Mouse (Mus musculus) embryonic facial prominence, embryonic 11.5 days (tissue): ENCODE measurements at regions not wholly inside any gene's neighbourhood (a gene's known extent, or its start where the extent isn't known, plus 50 kb on each side); places are given as distances from the start of the nearest gene placed in this dataset.

Source experiments
- ATAC-seq: fragments of 200-750 bp; cut with Nextera tagmentation; replicated peaks from 2 replicates; pipeline ENCODE4 v1.8.0; 2017; ENCODE audit warnings: low read depth; ENCODE audit not compliant: insufficient number of reproducible peaks, low FRiP score, low TSS enrichment
- DNase-seq: peaks from one replicate; pipeline ENCODE4 v3.0.0-alpha.2; 2015; ENCODE audit warnings: low spot score
- H3K27ac ChIP-seq: fragments of 300-500 bp; sonication (generic); replicated peaks from 2 replicates; pipeline ENCODE4 v1.5.1; 2014; ENCODE audit warnings: mild to moderate bottlenecking, low read depth, low read length, control low read depth
- H3K27me3 ChIP-seq: fragments of 300-500 bp; sonication (generic); 2 replicates; pipeline ENCODE4 v1.6.1; 2014; ENCODE audit warnings: mild to moderate bottlenecking, low read length, moderate library complexity, mixed read lengths; ENCODE audit not compliant: control insufficient read depth, insufficient read depth
- H3K36me3 ChIP-seq: fragments of 300-500 bp; sonication (generic); replicated peaks from 2 replicates; pipeline ENCODE4 v1.6.1; 2014; ENCODE audit warnings: low read depth, mild to moderate bottlenecking, low read length, moderate library complexity, mixed read lengths; ENCODE audit not compliant: control insufficient read depth, insufficient read depth
- H3K4me1 ChIP-seq: fragments of 300-500 bp; sonication (generic); 2 replicates; pipeline ENCODE4 v1.6.1; 2014; ENCODE audit warnings: low read length, mixed read lengths; ENCODE audit not compliant: control insufficient read depth, insufficient read depth
- H3K4me2 ChIP-seq: fragments of 300-500 bp; sonication (generic); 2 replicates; pipeline ENCODE4 v1.6.1; 2014; ENCODE audit warnings: low read depth, mild to moderate bottlenecking, control low read depth, low read length, moderate library complexity
- H3K4me3 ChIP-seq: fragments of 300-500 bp; sonication (generic); 2 replicates; pipeline ENCODE4 v1.5.1; 2014; ENCODE audit warnings: low read depth, low read length, control low read depth
- H3K9ac ChIP-seq: fragments of 300-500 bp; sonication (generic); replicated peaks from 2 replicates; pipeline ENCODE4 v1.6.1; 2014; ENCODE audit warnings: mild to moderate bottlenecking, control low read depth, low read length
- H3K9me3 ChIP-seq: fragments of 300-500 bp; sonication (generic); replicated peaks from 2 replicates; pipeline ENCODE4 v1.6.1; 2016; ENCODE audit warnings: mild to moderate bottlenecking, low read length, inconsistent platforms, mixed read lengths; ENCODE audit not compliant: control insufficient read depth
- WGBS: fragments of 180-500 bp; shearing (Covaris S2); extraction: QIAGEN DNeasy Blood & Tissue Kit; methylation state at CpG from one replicate; pipeline ENCODE4 v1.1.7; 2014; 5-methylcytosine and 5-hydroxymethylcytosine counted together

DNA sequence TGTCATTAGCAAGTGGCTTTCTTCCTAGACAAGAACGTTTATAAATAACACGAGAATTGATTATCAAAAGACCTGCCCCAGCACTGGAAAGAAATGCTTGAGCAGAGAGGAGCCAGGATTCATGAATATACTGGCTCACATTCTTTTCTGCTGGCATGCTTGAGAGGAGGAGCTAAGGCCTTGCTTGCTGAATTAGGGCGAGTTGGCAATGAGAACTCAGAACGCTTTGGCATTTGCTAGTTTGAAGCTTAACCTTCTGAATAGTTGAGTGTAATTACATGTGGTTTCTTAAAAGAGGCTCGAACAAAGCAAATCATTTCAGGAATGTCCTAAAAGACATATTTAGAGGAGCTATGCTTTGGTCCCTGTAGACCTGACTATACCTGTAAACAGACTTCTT lies 91.5 kb downstream of the Gm10260 start:
- ATAC-seq (no peak), DNase-seq (peak; percentile 40)
- no peak overlapping the region for H3K27ac ChIP-seq
- no peaks in the 10 kb centered on the region for H3K36me3 ChIP-seq
- 53% methylated on average over 5 of the region's 5 CpGs for WGBS
- H3K4me2 ChIP-seq, result no peak overlapping the region
- H3K9ac ChIP-seq, result no peak overlapping the region
- no peaks in the 10 kb centered on the region for H3K27me3 ChIP-seq
- H3K4me1 ChIP-seq, result no peaks in the 10 kb centered on the region
- H3K4me3 ChIP-seq, result no peak overlapping the region
- no peaks in the 10 kb centered on the region for H3K9me3 ChIP-seq

DNA sequence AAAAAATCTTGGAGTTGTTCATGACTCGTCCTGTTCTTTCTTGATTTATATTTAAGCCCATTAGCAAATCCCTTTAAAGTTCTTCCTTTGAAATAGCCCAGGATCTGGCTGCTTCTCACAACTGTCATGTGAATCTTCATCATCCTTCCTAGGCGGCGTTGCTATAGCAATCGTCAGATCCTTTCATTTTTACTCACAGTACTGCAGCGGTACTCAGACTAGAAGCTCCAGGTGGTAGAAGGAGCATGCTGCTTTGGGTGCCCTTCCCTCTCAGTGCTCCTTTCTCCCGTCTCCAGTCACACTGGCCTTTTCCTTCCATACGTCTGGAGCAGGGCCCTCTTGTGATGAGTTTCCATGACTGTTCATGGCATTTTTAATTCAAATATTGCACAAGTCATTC lies 93.1 kb downstream of the Gm10260 start:
- WGBS, result 89% methylated on average over 7 of the region's 7 CpGs
- no peaks in the 10 kb centered on the region for H3K36me3 ChIP-seq
- no peaks in the 10 kb centered on the region for H3K4me1 ChIP-seq

DNA sequence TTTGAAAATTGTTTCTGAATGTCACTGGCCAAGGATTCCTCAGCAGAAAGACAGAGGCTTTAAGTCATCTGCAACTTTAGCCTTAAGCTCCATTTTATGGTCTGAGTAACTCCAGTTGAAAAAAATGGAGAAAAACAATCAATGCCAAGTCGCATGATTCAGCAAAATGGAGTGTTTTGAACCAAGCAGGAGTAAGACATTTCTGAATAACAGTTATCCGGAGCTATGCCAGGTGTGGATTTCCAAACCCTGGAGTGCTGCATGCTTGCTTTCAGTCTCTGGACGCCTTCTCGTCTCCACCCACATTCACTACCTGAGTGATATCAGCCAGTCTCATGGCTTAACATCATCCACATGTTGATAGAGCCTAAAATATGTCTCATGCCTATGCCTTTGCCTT lies 93.7 kb downstream of the Gm10260 start:
- ATAC-seq, result no peak

More for the DNA sequence above, 93.1 kb downstream of the Gm10260 start:
- no peak overlapping the region for H3K4me3 ChIP-seq
- H3K4me2 ChIP-seq, result no peak overlapping the region
- no peak overlapping the region for H3K27ac ChIP-seq
- ATAC-seq (no peak), DNase-seq (no peak)
- no peaks in the 10 kb centered on the region for H3K27me3 ChIP-seq
- no peak overlapping the region for H3K9ac ChIP-seq
- no peaks in the 10 kb centered on the region for H3K9me3 ChIP-seq

DNA sequence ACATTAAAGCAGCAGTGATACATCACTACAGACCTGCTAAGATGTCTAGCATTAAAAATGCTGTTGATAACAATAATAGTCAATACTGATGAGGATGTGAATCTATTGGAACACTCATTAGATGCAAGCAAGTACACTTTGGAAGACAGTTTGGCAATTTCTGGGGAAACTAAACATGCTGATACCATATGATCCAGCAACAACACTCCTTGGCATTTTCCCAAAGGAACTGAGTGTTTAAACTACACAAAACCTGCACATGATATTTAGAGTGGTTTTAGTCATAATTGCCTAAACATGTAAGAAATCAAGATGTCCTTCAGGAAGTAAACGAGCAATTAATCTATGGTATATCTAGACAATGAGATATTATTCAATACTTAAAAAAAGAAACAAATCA lies 95.2 kb downstream of the Gm10260 start:
- Histone ChIP-seq H3K9ac (no peak overlapping the region), H3K4me3 (no peak overlapping the region), H3K36me3 (no peaks in the 10 kb centered on the region), H3K27me3 (no peaks in the 10 kb centered on the region), H3K4me2 (no peak overlapping the region), H3K9me3 (no peaks in the 10 kb centered on the region), H3K27ac (no peak overlapping the region), H3K4me1 (no peaks in the 10 kb centered on the region)
- no peak for DNase-seq
- no peak for ATAC-seq
- WGBS, result 89% methylated on average over 1 of the region's 1 CpGs

More for the DNA sequence above, 93.7 kb downstream of the Gm10260 start:
- H3K4me1 ChIP-seq, result no peaks in the 10 kb centered on the region
- H3K27me3 ChIP-seq, result no peaks in the 10 kb centered on the region
- H3K27ac ChIP-seq, result no peak overlapping the region
- H3K36me3 ChIP-seq, result no peaks in the 10 kb centered on the region
- no peak overlapping the region for H3K4me2 ChIP-seq
- WGBS, result 79% methylated on average over 4 of the region's 4 CpGs
- H3K9me3 ChIP-seq, result no peaks in the 10 kb centered on the region
- no peak overlapping the region for H3K9ac ChIP-seq
- no peak for DNase-seq
- no peak overlapping the region for H3K4me3 ChIP-seq

DNA sequence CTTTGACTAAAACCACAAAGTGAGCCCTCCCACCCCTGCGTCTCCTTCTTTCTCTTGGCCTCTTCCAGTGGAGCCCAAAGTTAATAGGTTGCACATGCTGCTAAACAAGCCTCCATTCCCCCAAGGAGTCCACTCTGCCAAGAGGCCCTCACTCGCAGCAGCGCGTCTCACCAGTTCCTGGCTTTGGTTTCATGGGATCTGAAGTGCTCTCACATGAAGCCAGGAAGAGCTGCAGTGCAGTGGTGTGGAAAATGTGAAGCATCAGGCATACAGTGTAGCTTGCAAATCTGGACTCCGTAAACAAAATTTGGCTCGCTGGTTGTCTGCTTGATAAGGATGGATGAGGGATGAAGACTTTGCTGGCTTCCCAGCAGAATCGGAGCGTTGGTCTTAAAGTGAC lies 97.7 kb downstream of the Gm10260 start:
- H3K4me1 ChIP-seq, result no peaks in the 10 kb centered on the region
- H3K27ac ChIP-seq, result 0 out of 2 replicates have a peak overlapping the region, but pooled peaks have one; percentile 32
- peak; percentile 73 for DNase-seq
- H3K36me3 ChIP-seq, result no peaks in the 10 kb centered on the region
- H3K27me3 ChIP-seq, result no peaks in the 10 kb centered on the region
- ATAC-seq, result 0 out of 2 replicates have a peak, but pooled peaks have one; percentile 48
- no peaks in the 10 kb centered on the region for H3K9me3 ChIP-seq
- H3K4me3 ChIP-seq, result no peak overlapping the region
- WGBS, result 43% methylated on average over 8 of the region's 8 CpGs
- no peak overlapping the region; the same call in 1 of the 2 replicates for H3K9ac ChIP-seq
- H3K4me2 ChIP-seq, result no peak overlapping the region

DNA sequence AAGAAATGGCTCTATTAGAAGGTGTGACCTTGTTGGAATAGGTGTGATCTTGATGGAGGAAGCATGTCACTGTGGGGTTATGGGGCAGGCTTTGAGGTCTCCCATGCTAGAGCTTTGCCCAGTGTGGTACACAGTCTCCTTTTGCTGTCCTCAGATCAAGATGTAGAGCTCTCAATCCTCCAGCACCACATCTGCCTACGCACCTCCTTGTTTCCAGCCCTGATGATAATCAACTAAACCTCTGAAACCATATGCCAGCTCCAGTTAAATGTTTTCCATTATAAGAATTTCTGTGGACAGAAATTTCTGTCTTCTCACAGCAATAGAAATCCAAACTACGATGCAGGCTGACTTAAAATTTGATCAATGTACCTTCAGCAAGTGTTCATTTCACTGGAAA lies 103.8 kb downstream of the Gm10260 start:
- Histone ChIP-seq H3K4me3 (no peak overlapping the region), H3K27me3 (no peaks in the 10 kb centered on the region), H3K27ac (no peak overlapping the region), H3K4me2 (no peak overlapping the region), H3K36me3 (no peaks in the 10 kb centered on the region), H3K4me1 (no peaks in the 10 kb centered on the region), H3K9ac (no peak overlapping the region), H3K9me3 (no peaks in the 10 kb centered on the region)
- ATAC-seq (no peak), DNase-seq (no peak)
- WGBS, result 95% methylated on average over 2 of the region's 2 CpGs

DNA sequence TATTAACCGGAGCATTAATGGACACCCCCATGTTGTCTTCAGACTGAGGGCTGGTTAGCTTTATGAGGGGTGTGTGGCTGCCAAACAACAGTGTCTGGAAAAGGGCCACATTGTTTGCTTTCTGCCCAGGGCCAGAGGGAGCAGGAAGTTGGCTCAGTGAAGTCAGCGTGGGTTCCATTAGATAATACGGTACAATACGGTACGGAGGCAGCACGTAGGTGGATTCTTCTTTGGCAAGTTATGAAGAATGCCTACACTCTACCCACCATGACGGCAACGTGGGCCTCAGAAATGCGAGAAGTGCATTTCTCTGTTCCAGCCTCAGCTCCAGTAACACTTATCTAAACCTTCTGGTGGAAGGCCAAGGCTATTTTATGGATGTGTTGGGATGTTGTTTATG lies 108.2 kb downstream of the Gm10260 start:
- WGBS, result 88% methylated on average over 9 of the region's 9 CpGs
- Histone ChIP-seq H3K4me3 (no peak overlapping the region), H3K4me1 (no peaks in the 10 kb centered on the region), H3K9me3 (no peaks in the 10 kb centered on the region), H3K4me2 (no peak overlapping the region), H3K36me3 (no peaks in the 10 kb centered on the region), H3K27ac (no peak overlapping the region), H3K9ac (no peak overlapping the region), H3K27me3 (no peaks in the 10 kb centered on the region)
- DNase-seq (no peak), ATAC-seq (no peak)

DNA sequence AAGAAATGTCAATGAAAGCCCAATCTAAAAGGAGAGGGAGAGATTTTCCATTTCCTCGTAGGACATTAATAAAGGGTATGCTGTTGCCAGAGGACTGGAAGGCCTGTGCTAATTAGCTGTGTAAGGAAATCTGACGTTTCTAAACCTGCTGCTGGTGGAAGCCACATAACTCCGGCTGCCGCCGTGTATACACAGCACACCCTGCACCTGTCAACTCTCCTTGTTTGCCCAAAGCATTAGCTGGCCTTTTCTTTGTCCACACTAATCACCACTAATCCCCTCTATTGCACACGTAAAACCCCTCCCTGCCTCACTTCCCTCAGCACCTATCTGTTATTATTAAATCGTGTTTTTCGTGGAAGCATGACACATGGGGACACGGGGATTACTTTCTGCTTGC lies 108.7 kb downstream of the Gm10260 start:
- Histone ChIP-seq H3K4me3 (no peak overlapping the region), H3K27ac (no peak overlapping the region), H3K9ac (no peak overlapping the region), H3K27me3 (no peaks in the 10 kb centered on the region), H3K9me3 (no peaks in the 10 kb centered on the region), H3K4me2 (no peak overlapping the region), H3K36me3 (no peaks in the 10 kb centered on the region), H3K4me1 (no peaks in the 10 kb centered on the region)
- 75% methylated on average over 9 of the region's 9 CpGs for WGBS
- DNase-seq, result peak; percentile 22
- no peak; the same call in 1 of the 2 replicates for ATAC-seq
